Mouse (Mus musculus) embryonic facial prominence, embryonic 13.5 days (tissue): Measurements from ENCODE around the gene Spag6. TPM values are rescaled to one million over a fixed set of nuclear protein-coding genes. Genes with fewer than 3 reads are reported as not detected.

Source experiments
- ATAC-seq: fragments of 200-750 bp; cut with Nextera tagmentation; 2 replicates; pipeline ENCODE4 v1.8.0; 2017; ENCODE audit warnings: low read depth; ENCODE audit not compliant: insufficient number of reproducible peaks, insufficient read depth, low FRiP score, low TSS enrichment
- H3K27ac ChIP-seq: fragments of 300-500 bp; sonication (generic); 2 replicates; pipeline ENCODE4 v1.5.1; 2015; ENCODE audit warnings: moderate library complexity, mild to moderate bottlenecking, inconsistent platforms
- H3K27me3 ChIP-seq: fragments of 300-500 bp; sonication (generic); 2 replicates; pipeline ENCODE4 v1.6.1; 2015; ENCODE audit warnings: mild to moderate bottlenecking, inconsistent platforms
- H3K36me3 ChIP-seq: fragments of 300-500 bp; sonication (generic); 2 replicates; pipeline ENCODE4 v1.6.1; 2015; ENCODE audit warnings: mild to moderate bottlenecking, inconsistent platforms
- H3K4me1 ChIP-seq: fragments of 300-500 bp; sonication (generic); 2 replicates; pipeline ENCODE4 v1.6.1; 2015; ENCODE audit warnings: inconsistent platforms
- H3K4me2 ChIP-seq: fragments of 300-500 bp; sonication (generic); 2 replicates; pipeline ENCODE4 v1.6.1; 2015; ENCODE audit warnings: moderate library complexity, mild to moderate bottlenecking, inconsistent platforms
- H3K4me3 ChIP-seq: fragments of 300-500 bp; sonication (generic); 2 replicates; pipeline ENCODE4 v1.5.1; 2015; ENCODE audit warnings: mild to moderate bottlenecking, inconsistent platforms
- H3K9ac ChIP-seq: fragments of 300-500 bp; sonication (generic); 2 replicates; pipeline ENCODE4 v1.6.1; 2015; ENCODE audit warnings: mild to moderate bottlenecking, inconsistent platforms
- H3K9me3 ChIP-seq: fragments of 300-500 bp; sonication (generic); 2 replicates; pipeline ENCODE4 v1.6.1; 2016; ENCODE audit warnings: inconsistent platforms
- WGBS: fragments of 180-500 bp; shearing (Covaris S2); methylation state at CpG from one replicate; pipeline ENCODE4 v1.1.7; 2015; ENCODE audit warnings: mixed read lengths; 5-methylcytosine and 5-hydroxymethylcytosine counted together
- polyA plus RNA-seq: library from polyadenylated mRNA; unstranded; fragments of >200 nt; fragmentation: Nextera tagmentation; extraction: Ambion mirVana; gene quantifications from 2 replicates; pipeline ENCODE4 v1.2.1, GENCODE M21; 2015

Gene Spag6
- polyA plus RNA-seq, 1 experiment from 2014 or later, result 0.11 TPM

- ATAC-seq, result no peak
- Histone ChIP-seq H3K36me3 (no peaks in the 10 kb centered on the region), H3K4me3 (no peak overlapping the region), H3K9me3 (no peaks in the 10 kb centered on the region), H3K4me2 (no peak overlapping the region), H3K4me1 (no peaks in the 10 kb centered on the region), H3K9ac (no peak overlapping the region), H3K27me3 (0 out of 2 replicates have a peak, but pooled peaks cover 1% of the 10 kb centered on the region), H3K27ac (no peak overlapping the region)
- 56% methylated on average over 2 of the region's 2 CpGs for WGBS
These were observed 62.3 kb downstream of the Spag6 start for GRCm38 (mm10) chr2:18756144-18756543.

GRCm38 (mm10) chr2:18764846-18765245 lies 71.0 kb downstream of the Spag6 start:
- Histone ChIP-seq H3K36me3 (no peaks in the 10 kb centered on the region), H3K9me3 (no peaks in the 10 kb centered on the region), H3K4me3 (no peak overlapping the region), H3K4me1 (no peaks in the 10 kb centered on the region), H3K27me3 (0 out of 2 replicates have a peak, but pooled peaks cover 3% of the 10 kb centered on the region), H3K9ac (no peak overlapping the region), H3K4me2 (no peak overlapping the region), H3K27ac (no peak overlapping the region)
- ATAC-seq, result no peak
- 57% methylated on average over 2 of the region's 2 CpGs for WGBS

- H3K27me3 ChIP-seq, result 0 out of 2 replicates have a peak, but pooled peaks cover 3% of the 10 kb centered on the region
- 55% methylated on average over 12 of the region's 12 CpGs for WGBS
- no peak overlapping the region for H3K9ac ChIP-seq
- H3K4me2 ChIP-seq, result peak overlapping the region; percentile 71
- no peaks in the 10 kb centered on the region for H3K36me3 ChIP-seq
- no peak overlapping the region for H3K27ac ChIP-seq
- no peaks in the 10 kb centered on the region for H3K9me3 ChIP-seq
- ATAC-seq, result no peak
- peak overlapping the region; percentile 60; the same call in 1 of the 2 replicates for H3K4me3 ChIP-seq
- H3K4me1 ChIP-seq, result no peaks in the 10 kb centered on the region
These were observed 71.8 kb downstream of the Spag6 start for GRCm38 (mm10) chr2:18765481-18766249.

- Histone ChIP-seq H3K9ac (peak overlapping the region; percentile 92), H3K4me2 (peak overlapping the region; percentile 71), H3K27ac (peak overlapping the region; percentile 93), H3K9me3 (no peaks in the 10 kb centered on the region), H3K4me1 (no peaks in the 10 kb centered on the region), H3K4me3 (peak overlapping the region; percentile 60), H3K36me3 (no peaks in the 10 kb centered on the region), H3K27me3 (no peaks in the 10 kb centered on the region)
- WGBS, result 51% methylated on average over 4 of the region's 4 CpGs
- no peak for ATAC-seq
These were observed 72.6 kb downstream of the Spag6 start for GRCm38 (mm10) chr2:18766441-18766820.

GRCm38 (mm10) chr2:18766821-18767541 lies 73.1 kb downstream of the Spag6 start:
- Histone ChIP-seq H3K4me3 (peak overlapping the region; percentile 60), H3K4me2 (peak overlapping the region; percentile 71), H3K27ac (peak overlapping the region; percentile 93), H3K9me3 (no peaks in the 10 kb centered on the region), H3K9ac (peak overlapping the region; percentile 92), H3K4me1 (no peaks in the 10 kb centered on the region), H3K36me3 (no peaks in the 10 kb centered on the region), H3K27me3 (no peaks in the 10 kb centered on the region)
- peak; percentile 79 for ATAC-seq
- under 1% methylated on average over 56 of the region's 56 CpGs for WGBS

GRCm38 (mm10) chr2:18768414-18768813 lies 74.6 kb downstream of the Spag6 start:
- Histone ChIP-seq H3K4me2 (no peak overlapping the region), H3K27ac (no peak overlapping the region), H3K27me3 (no peaks in the 10 kb centered on the region), H3K4me1 (no peaks in the 10 kb centered on the region), H3K9ac (no peak overlapping the region), H3K4me3 (no peak overlapping the region), H3K36me3 (no peaks in the 10 kb centered on the region), H3K9me3 (no peaks in the 10 kb centered on the region)
- 91% methylated on average over 2 of the region's 2 CpGs for WGBS
- ATAC-seq, result no peak

GRCm38 (mm10) chr2:18772413-18772812 lies 78.6 kb downstream of the Spag6 start:
- 79% methylated on average over 8 of the region's 8 CpGs for WGBS
- no peak overlapping the region for H3K4me3 ChIP-seq
- H3K27me3 ChIP-seq, result no peaks in the 10 kb centered on the region
- no peaks in the 10 kb centered on the region for H3K4me1 ChIP-seq
- H3K9me3 ChIP-seq, result no peaks in the 10 kb centered on the region
- no peak overlapping the region for H3K27ac ChIP-seq
- H3K9ac ChIP-seq, result no peak overlapping the region
- no peak overlapping the region for H3K4me2 ChIP-seq
- no peaks in the 10 kb centered on the region for H3K36me3 ChIP-seq
- ATAC-seq, result no peak

GRCm38 (mm10) chr2:18774326-18774725 lies 80.5 kb downstream of the Spag6 start:
- H3K9me3 ChIP-seq, result no peaks in the 10 kb centered on the region
- H3K4me2 ChIP-seq, result no peak overlapping the region
- H3K4me3 ChIP-seq, result no peak overlapping the region
- peaks cover 10% of the 10 kb centered on the region for H3K4me1 ChIP-seq
- no peak overlapping the region for H3K9ac ChIP-seq
- 87% methylated on average over 6 of the region's 6 CpGs for WGBS
- peaks cover 3% of the 10 kb centered on the region; the same call in 1 of the 2 replicates for H3K27me3 ChIP-seq
- no peak for ATAC-seq
- H3K36me3 ChIP-seq, result no peaks in the 10 kb centered on the region
- no peak overlapping the region for H3K27ac ChIP-seq

- Histone ChIP-seq H3K4me1 (peaks cover 10% of the 10 kb centered on the region), H3K9ac (no peak overlapping the region), H3K4me2 (peak overlapping the region; percentile 27), H3K36me3 (no peaks in the 10 kb centered on the region), H3K4me3 (no peak overlapping the region), H3K9me3 (no peaks in the 10 kb centered on the region), H3K27ac (no peak overlapping the region), H3K27me3 (peaks cover 5% of the 10 kb centered on the region; the same call in 1 of the 2 replicates)
- no peak for ATAC-seq
- 3% methylated on average over 9 of the region's 9 CpGs for WGBS
These were observed 84.4 kb downstream of the Spag6 start for GRCm38 (mm10) chr2:18778220-18778619.

GRCm38 (mm10) chr2:18779830-18780229 lies 86.0 kb downstream of the Spag6 start:
- Histone ChIP-seq H3K36me3 (no peaks in the 10 kb centered on the region), H3K4me1 (peaks cover 10% of the 10 kb centered on the region), H3K9ac (no peak overlapping the region), H3K27ac (no peak overlapping the region), H3K4me3 (no peak overlapping the region), H3K27me3 (peaks cover 5% of the 10 kb centered on the region; the same call in 1 of the 2 replicates), H3K9me3 (no peaks in the 10 kb centered on the region), H3K4me2 (no peak overlapping the region)
- 58% methylated on average over 3 of the region's 3 CpGs for WGBS
- no peak for ATAC-seq

GRCm38 (mm10) chr2:18781296-18781695 lies 87.5 kb downstream of the Spag6 start:
- Histone ChIP-seq H3K36me3 (no peaks in the 10 kb centered on the region), H3K4me3 (no peak overlapping the region), H3K27ac (no peak overlapping the region), H3K4me1 (peaks cover 10% of the 10 kb centered on the region), H3K9ac (no peak overlapping the region), H3K9me3 (no peaks in the 10 kb centered on the region), H3K27me3 (peaks cover 5% of the 10 kb centered on the region; the same call in 1 of the 2 replicates), H3K4me2 (no peak overlapping the region)
- ATAC-seq, result no peak
- 81% methylated on average over 7 of the region's 7 CpGs for WGBS

- no peaks in the 10 kb centered on the region for H3K4me1 ChIP-seq
- H3K36me3 ChIP-seq, result no peaks in the 10 kb centered on the region
- no peak overlapping the region for H3K9ac ChIP-seq
- H3K9me3 ChIP-seq, result no peaks in the 10 kb centered on the region
- no peak overlapping the region for H3K4me2 ChIP-seq
- ATAC-seq, result no peak
- no peak overlapping the region for H3K27ac ChIP-seq
- H3K4me3 ChIP-seq, result no peak overlapping the region
- WGBS, result 64% methylated on average over 4 of the region's 4 CpGs
- peaks cover 33% of the 10 kb centered on the region for H3K27me3 ChIP-seq
These were observed 100.4 kb downstream of the Spag6 start for GRCm38 (mm10) chr2:18794261-18794660.
